Mouse (Mus musculus) MEL (cell line): ENCODE measurements around the gene Chrng.

Experiments
- CHD1 ChIP-seq: IDR thresholded peaks from 2 replicates; pipeline ENCODE4 v1.6.1; 2012; ENCODE audit warnings: low read depth, mild to moderate bottlenecking, inconsistent platforms, low read length, improper control_type of control experiment
- CTCF ChIP-seq, 3 experiments: IDR thresholded peaks in 2 of 3; conservative IDR thresholded peaks in 1 of 3; 2 replicates each; pipeline ENCODE4 v1.5.1; 2011 to 2012; ENCODE audit warnings: low read length in 3 of 3, low read depth in 2 of 3, mild to moderate bottlenecking in 2 of 3, improper control_type of control experiment in 1 of 3, inconsistent platforms in 1 of 3, mixed read lengths in 1 of 3, moderate library complexity in 1 of 3; ENCODE audit not compliant: control insufficient read depth in 1 of 3, insufficient read depth in 1 of 3, poor library complexity in 1 of 3, severe bottlenecking in 1 of 3
- POLR2A ChIP-seq, 2 experiments: IDR thresholded peaks; 2 replicates each; pipeline ENCODE4 v1.6.1; 2011 to 2012; ENCODE audit warnings: low read length in 2 of 2, mild to moderate bottlenecking in 2 of 2, control low read depth in 1 of 2, improper control_type of control experiment in 1 of 2, low read depth in 1 of 2, moderate library complexity in 1 of 2; ENCODE audit not compliant: control insufficient read depth in 1 of 2, insufficient read depth in 1 of 2, poor library complexity in 1 of 2

- TF ChIP-seq CTCF (IDR thresholded peaks at IDR 0.05 in 2 of 3, conservative IDR thresholded peaks at IDR 0.05 in 1 of 3; ENCODE audit: control insufficient read depth in 1 of 3, insufficient read depth in 1 of 3, low read depth in 2 of 3, low read length in 3 of 3, poor library complexity in 1 of 3, severe bottlenecking in 1 of 3) (no peak), POLR2A (IDR thresholded peaks at IDR 0.05; ENCODE audit: control insufficient read depth in 1 of 2, insufficient read depth in 1 of 2, low read depth in 1 of 2, low read length in 2 of 2, poor library complexity in 1 of 2) (no peak), CHD1 (no peak)
These were observed 32.1 kb upstream of the Chrng start for GRCm38 (mm10) chr1:87172316-87172715.
